Mouse (Mus musculus) layer of hippocampus, postnatal 25 days (tissue): ENCODE measurements around the gene Pgr. TPM values are rescaled to one million over a fixed set of nuclear protein-coding genes. Genes with fewer than 3 reads are reported as not detected.

Source experiments
- DNase-seq, 2 experiments: peaks; one replicate each; pipeline ENCODE4 v3.0.0; 2022; ENCODE audit warnings: mixed read lengths in 2 of 2, low spot score in 1 of 2; ENCODE audit errors: extremely low spot score in 1 of 2
- total RNA-seq, 2 experiments: library from RNA; stranded (reverse); gene quantifications; 2 replicates each; pipeline ENCODE4 v1.2.3; 2021

Pgr gene
- total RNA-seq: 10 to 100 TPM; 10.4 to 11.2 TPM

GRCm38 (mm10) chr9:8899616-8900202, at the start of gene Pgr:
Gene Pgr, plus strand, starts transcription at chr9:8899833.
- DNase-seq: peak; percentile 7 to 11

DNA sequence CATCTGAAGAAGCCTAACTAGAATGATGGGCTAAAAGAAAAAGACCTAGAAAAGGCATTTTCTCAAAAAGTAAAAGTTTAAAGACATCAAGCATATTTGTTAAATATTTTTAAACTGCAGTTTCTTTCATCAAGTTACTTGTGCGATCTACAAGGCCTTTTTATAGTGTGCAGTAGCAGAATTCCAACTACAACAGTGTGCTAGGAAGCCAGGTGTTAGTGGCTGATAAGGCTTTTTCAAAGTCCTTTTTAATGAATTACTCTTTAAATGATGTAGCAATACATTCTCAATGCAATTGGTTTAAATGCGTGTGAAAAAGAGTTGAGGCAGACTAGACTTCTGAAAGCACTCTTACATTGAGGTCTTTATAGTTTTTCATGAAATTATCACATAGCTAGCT, 42.2 kb upstream of the Pgr start:
- no peak for DNase-seq

GRCm38 (mm10) chr9:8868511-8868910, 31.1 kb upstream of the Pgr start:
- no peak for DNase-seq

DNA sequence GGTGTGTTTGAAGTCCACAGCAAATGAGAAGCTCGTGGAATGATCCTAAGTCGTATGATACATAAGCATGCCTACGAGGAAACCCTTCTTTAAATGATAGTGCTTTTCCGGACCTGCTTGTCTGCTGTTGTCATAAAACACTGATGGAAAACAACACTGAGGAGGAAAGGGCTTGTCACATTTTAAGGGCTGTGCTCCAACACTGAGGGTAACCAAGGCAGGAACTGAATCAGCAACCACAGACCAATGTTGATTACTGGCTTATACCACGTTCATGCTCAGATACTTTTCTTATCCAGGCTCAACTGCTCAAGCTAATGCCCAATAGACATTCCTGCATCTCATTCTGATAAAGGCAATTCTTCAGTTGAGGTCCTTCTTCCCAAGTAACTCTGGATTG, 4.4 kb upstream of the Pgr start:
- DNase-seq: no peak

DNA sequence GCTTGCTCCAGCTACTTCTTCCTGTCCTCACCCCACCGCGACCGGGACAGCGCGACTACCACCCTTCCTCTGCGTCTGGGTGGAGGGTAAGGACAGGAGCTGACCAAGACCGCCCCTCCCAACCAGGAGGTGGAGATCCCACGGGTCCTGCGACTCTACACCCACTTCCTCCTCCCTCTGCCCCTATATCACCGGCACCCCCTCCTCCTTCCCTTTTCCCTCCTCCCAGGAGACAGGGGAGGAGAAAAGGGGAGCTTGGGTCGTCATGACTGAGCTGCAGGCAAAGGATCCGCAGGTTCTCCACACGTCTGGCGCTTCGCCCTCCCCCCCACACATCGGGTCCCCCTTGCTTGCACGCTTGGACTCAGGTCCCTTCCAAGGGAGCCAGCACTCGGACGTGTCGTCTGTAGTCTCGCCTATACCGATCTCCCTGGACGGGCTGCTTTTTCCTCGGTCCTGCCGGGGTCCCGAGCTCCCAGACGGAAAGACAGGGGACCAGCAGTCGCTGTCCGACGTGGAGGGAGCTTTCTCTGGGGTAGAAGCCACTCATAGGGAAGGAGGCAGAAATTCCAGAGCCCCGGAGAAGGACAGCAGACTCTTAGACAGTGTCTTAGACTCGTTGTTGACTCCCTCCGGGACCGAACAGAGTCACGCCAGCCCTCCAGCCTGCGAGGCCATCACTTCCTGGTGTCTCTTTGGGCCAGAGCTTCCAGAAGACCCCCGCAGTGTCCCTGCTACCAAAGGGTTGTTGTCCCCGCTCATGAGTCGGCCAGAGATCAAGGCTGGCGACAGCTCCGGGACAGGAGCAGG, 775 bp downstream of the Pgr start:
- peak; percentile 4 to 17 for DNase-seq

GRCm38 (mm10) chr9:8901013-8901646, 1.5 kb downstream of the Pgr start:
- peak; percentile 24 to 37 for DNase-seq

DNA sequence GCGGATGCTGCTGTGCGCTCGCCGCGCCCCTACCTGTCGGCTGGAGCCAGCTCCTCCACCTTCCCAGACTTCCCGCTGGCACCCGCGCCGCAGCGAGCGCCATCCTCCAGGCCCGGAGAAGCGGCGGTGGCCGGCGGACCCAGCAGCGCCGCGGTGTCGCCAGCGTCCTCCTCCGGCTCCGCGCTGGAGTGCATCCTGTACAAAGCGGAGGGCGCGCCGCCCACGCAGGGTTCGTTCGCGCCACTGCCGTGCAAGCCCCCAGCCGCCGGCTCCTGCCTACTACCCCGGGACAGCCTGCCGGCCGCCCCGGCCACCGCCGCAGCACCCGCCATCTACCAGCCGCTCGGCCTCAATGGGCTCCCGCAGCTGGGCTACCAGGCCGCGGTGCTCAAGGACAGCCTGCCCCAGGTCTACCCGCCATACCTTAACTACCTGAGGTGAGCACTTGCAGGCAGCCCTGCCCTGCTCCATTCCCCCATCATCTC, 2.1 kb downstream of the Pgr start:
- peak; percentile 45 to 60 for DNase-seq

- peak; percentile 4 to 10 for DNase-seq
Observed at GRCm38 (mm10) chr9:8902277-8902676, 2.6 kb downstream of the Pgr start.

DNA sequence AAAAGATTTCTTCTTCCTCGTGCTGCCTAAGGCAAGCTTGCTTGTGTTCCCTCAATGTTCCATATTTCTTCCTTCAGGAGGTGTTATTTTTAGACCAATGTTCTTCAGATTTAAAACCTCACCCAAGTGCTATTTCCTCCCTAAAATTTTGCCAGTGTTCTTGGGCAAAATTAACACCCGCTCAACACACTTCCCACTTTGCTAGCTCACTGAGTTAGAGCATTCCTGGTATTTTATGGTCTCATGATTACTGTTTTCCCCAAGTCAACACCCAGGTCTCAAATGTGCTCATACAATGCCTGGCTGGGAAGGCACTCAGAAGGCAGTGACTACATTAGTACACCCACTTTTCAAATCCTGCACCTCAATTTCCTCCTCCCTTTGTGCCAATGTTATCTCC, 27.9 kb downstream of the Pgr start:
- no peak for DNase-seq

GRCm38 (mm10) chr9:8937753-8938152, 38.1 kb downstream of the Pgr start:
- no peak for DNase-seq

DNA sequence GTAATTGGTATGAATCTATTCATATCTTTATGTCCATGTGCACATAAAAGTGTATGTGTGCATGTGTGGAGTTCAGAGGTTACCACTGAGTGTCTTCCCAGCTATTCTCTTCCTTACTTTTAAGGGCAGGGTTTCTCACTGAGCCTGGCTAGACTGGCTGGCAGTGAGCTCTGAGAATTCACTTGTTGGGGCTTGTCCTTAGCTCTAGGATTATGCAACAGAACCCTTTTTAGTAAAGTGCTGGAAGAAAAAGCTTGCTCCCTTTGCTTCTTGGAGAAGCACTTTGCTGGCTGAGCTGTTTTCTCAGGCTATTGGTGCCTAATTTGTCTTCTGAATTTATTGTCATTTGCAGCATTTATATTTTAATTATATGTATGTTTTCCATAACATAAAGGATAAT, 53.7 kb downstream of the Pgr start:
- DNase-seq: no peak

- DNase-seq: peak in 1 of 2 experiments; percentile 55
Observed at GRCm38 (mm10) chr9:8964512-8965133, 65.0 kb downstream of the Pgr start.

DNA sequence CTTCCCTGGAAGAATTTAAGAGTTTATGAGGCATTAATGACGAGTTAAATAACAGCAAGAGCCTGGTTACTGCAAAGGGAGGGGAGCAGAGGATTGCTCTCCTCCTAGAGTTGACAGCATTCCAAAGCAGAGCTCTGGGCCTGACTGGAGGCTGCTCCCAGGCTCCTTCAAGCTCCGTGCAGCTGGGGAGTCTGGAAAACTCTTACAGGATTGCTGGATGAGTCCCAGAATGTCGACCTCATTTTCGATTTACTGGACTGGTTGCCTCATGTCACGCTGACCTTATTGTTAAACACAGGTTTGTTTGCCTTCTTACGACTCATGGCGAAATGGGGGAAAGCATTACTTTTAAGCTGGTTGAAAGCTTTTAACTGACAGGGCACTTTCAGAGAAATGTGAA, 70.6 kb downstream of the Pgr start:
- no peak for DNase-seq

DNA sequence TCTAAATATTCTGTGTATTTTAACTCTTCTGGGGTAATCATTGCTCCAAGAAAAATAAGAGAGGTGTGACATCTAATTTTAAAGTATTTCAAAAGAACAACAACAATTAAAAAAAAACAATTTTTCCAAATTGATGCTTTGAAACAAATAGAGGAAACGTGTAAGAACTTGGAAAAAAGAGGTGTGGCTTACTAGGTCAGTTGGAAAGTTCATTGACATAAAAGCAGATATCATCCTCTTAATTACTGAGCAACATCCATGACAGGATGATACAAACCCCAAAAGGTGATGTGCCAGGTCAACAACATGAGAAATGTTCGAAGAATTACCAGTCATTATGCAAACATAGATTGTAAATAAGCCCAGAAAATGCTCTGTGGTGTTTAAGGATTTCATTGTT, 71.9 kb downstream of the Pgr start, which contains the start of gene Gm16485:
TSS of gene Gm16485 (plus strand) at position 301 of the 400 bp plus-strand sequence.
- no peak for DNase-seq

GRCm38 (mm10) chr9:8977775-8978174, 78.1 kb downstream of the Pgr start:
- DNase-seq: peak in 1 of 2 experiments; percentile 22

DNA sequence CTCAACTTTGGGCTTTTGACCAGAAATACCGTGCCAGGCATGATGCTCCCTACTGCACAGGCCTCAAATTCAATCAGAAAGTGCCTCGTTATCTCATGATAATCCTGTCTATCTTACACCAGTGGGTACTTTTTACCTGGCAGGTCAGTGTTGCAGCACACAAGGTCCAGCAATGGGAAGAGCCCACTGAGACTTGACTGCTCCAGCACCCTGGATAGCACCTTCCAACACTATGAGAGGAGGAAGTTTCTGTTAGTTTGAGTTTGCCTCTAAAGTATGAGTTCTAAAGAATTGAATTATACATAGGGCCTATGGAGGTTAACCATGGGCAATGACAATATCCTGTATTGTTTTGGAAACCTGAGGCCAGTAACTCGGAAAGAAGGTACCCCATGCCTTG, 82.7 kb downstream of the Pgr start:
- no peak for DNase-seq

GRCm38 (mm10) chr9:8996494-8996893, 96.9 kb downstream of the Pgr start:
- DNase-seq: no peak

GRCm38 (mm10) chr9:9001170-9001569, 101.5 kb downstream of the Pgr start:
- DNase-seq: no peak

- no peak for DNase-seq
Observed at GRCm38 (mm10) chr9:9015108-9015507, 115.5 kb downstream of the Pgr start.
